Mouse (Mus musculus) frontal cortex, postnatal 14 days (tissue): ENCODE measurements at regions not wholly inside any gene's neighbourhood (a gene's known extent, or its start where the extent isn't known, plus 50 kb on each side); places are given as distances from the start of the nearest gene placed in this dataset.

Experiments
- DNase-seq, 2 experiments: peaks; one replicate each; pipeline ENCODE4 v3.0.0; 2022; ENCODE audit warnings: low spot score in 2 of 2

DNA sequence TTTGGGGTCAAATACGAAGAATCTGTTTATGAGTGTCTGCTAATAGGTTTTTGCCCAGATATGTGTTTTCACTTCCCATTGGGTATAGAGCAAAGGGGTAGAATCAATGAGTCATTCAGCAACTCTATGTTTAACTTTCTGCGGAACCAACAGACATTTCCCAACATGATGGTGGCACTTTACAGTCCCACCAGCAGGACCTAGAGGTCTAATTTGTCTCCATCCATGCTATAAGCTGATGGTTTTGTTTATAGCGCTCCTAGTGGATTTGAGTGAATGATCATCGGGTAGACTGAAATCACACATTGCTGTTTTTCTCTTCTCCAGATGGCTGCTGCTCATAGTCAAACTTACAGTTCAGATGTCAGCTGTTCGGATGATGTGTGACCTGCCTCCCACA lies 99.7 kb upstream of the Arid5b start:
- DNase-seq: no peak

DNA sequence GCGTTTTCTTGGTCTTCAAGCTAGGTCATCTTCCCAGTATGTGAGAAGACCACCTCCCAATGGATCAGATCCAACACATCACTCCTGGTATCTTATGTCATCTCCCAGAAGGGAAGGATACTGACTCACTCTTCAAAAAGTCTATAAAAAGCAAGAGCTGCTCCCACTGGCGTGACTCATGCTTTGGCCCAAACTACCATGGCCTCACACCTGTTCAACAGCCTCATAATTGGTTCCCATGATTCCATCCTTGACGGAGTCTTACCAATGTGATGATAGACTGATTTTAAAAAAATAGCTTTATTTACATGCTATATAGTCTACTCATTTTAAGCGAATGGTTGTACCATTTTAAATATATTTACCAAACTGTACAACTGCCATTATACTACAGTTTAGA lies 98.9 kb upstream of the Arid5b start:
- DNase-seq: no peak

DNA sequence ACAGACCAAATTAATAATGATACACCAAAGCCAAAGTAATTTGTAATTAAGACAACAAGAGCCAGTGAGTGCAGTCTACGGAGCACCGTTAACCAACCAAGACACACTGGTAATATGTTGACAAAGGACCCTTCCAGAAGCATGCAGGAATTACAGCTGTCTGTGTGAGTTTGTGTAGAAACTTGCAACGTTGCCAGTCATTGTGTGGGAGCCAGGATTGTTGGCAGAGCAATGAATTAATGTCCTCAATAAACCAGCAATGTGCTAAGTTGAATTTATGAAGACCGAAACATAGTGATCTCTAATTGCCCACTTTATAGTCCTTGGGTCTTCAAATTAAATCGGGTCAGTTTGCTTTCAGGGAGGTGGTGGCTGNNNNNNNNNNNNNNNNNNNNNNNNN lies 95.3 kb upstream of the Arid5b start:
- no peak for DNase-seq

DNA sequence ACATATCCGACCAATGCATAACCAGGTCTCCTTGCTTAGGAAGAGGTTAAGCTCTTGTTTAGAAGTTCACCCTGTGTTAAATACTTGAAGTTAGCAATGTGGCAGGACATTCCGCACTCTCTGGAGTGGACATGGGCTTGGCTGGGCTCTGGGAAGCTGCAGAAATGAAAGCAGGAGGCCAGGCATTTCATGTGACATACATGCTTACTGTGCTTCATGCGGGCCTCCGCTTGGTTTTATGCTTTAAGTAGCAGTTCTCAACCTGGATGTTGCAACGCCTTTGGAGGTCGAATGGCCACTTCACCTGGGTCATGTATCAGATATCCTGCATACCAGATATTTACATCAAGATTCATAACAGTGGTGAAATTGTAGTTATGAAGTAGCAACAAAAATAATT lies 93.2 kb upstream of the Arid5b start:
- DNase-seq: no peak

DNA sequence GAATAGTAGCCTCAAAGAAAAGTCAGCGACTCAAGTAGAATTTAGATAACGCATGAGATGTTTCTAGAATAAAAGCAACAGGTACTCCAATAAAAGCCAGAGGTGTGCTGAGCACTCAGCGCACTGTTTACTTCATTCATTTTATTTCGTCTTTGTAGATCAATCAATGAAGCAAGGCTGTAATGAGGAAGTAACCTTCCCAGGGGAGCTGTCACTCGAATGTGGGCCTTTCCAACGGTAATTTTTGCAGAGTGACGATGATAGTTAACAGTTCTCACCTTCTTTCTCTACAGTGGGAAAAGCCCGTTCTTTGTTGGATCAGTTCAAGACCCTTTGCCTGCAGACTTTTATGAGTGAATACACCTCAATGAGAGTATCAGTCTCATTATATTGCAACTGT lies 92.4 kb upstream of the Arid5b start:
- DNase-seq: no peak

DNA sequence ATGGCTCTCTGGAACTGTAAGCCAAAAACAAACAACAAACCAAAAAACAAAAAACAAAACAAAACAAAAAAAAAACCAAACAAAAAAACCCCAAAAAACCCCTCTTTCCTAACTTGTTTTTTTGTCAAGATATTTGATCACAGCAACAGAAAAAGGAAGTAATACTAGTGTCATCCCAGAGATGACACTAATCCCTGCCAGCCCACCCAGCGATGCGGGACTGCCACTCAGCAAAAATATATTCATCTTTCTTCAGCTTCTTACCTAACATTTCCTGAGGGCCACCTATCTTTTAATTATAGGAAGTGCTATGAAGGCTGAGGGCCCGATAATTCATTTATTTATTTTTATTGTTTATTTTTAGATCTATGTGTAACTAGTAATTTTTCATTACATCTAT lies 88.3 kb upstream of the Arid5b start:
- no peak for DNase-seq

DNA sequence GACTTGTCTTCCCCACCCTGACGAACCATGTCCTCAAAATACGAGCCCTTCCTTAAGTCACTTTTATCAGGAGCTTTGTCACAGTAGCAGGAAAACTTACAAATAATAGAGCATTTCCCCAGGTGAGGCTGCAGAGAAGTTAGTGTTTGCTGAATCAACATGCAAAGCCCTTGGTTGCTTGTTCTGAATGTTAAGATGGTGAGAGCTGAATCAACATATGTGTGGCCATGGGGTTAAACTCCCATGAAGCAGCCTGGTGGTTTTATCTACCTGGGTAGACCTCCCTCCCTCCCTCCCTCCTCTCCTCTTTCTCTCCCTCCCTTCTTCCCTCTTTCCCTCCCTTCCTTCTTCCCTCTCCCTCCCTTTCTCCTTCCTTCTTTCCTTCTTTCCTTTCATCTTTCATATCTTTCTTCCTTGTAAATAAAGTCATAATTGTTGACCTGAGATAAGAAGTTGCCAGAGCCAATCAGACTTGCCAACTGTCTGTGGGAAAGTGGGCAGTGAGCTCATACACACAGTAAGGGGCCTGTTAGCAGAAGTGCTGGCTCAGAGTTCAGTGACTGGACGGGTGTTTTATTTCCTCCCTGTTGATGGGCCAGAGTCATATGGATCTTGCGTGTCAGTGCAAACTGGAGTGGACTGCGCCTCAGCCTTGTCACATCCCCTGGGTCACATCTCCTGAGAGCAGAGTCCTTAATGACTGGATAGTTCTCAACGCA lies 82.4 kb upstream of the Arid5b start:
- no peak for DNase-seq

DNA sequence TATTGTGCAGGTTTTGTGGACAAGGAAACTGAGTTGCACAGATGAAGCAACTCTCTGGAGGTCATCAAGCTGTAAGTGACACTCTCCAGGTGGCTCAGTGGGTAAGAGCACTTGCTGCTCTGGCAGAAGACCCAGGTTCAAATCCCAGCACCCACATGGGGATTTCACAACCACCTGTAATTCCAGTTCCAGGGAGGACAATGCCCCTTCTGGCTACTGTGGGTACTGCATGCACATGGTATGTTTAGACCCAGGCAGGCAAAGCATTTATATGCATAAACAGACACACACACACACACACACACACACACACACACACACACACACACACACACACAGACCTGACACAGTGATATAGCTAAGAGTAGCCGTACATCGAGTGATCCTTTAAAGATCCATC lies 80.6 kb upstream of the Arid5b start:
- no peak for DNase-seq

DNA sequence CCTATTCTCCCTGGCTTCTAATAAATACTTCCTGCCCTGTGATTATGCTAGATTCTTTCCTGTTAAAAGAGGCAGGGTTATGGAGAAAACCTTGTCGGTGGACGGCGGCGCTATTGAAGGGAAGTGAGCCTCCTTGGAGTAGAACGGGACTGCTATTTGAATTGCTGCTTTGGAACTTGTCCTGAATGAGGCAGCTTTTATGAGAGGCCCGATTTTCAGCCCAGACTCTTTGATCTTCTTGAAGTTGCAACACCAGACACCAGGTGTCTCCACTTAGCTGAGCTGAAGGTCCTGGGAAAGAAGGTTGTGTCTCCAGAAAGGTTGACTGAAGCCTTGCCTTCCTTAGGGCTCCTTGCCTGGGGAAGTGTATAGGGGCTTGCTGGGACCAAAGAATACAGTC lies 78.4 kb upstream of the Arid5b start:
- peak in 1 of 2 experiments; percentile 9 for DNase-seq

DNA sequence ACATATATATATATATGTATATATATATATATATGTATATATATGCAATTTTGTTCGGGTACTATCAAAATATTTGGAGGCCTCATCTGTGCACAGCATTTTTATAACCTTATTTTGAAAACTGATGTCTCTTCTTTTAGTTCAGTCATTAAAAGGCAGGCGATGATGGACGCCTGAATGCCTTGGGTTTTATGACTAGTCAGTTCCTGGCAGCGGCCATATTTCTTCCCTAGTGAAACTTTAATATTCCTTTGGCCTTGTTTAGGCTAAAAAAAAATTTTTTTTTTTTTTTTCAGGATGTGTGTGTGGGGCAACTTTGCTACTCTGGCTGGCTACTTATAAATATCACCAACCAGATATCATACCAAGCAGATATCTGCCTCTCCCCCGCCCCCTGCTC lies 78.0 kb upstream of the Arid5b start:
- DNase-seq: no peak

DNA sequence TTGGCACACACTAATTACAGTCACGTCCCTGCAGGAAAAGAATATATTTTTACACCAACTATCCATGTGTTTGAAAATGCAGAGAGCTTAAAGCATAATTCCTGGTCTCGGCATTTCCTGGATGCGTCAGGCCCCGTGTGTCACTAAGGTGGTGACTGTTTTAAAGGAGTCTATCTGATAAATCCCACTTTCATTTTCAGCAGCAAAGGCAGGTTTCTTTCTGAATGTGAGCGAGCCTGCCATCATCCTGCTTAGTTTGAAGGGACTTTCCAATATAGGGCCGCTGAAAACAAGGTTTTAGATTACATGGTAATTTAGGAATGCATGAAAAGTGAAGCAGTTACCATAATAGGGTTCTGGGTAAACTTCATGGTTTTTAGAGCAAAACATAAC lies 77.5 kb upstream of the Arid5b start:
- DNase-seq: no peak

DNA sequence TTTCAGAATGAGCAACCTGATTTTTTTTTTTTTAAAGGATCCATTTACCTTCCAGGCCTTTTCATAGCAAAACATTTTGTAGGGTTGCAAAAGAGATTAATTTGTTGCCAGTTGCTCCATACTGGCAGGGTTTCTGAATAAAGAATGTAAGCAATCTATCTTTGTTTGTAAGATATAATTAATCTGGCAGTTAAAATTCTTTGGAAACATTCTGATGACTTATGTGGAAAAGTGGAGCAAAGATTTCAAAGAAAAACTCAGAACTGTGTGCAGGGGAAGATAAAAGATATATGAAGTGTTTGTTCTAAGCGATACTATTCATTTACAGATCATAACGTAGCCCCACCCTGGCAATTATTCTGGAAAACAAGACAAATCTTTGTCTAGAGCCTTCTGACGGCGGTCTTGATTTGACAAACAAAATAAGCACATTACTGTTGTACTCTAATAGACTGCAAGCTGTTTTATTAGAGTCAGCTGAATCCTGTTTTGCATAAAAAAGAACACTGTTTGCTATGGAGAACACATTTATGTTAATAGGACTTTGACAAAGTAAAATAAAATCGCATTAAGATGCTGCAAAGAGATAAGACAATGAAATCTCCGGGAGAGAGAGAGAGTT lies 77.0 kb upstream of the Arid5b start:
- no peak for DNase-seq

DNA sequence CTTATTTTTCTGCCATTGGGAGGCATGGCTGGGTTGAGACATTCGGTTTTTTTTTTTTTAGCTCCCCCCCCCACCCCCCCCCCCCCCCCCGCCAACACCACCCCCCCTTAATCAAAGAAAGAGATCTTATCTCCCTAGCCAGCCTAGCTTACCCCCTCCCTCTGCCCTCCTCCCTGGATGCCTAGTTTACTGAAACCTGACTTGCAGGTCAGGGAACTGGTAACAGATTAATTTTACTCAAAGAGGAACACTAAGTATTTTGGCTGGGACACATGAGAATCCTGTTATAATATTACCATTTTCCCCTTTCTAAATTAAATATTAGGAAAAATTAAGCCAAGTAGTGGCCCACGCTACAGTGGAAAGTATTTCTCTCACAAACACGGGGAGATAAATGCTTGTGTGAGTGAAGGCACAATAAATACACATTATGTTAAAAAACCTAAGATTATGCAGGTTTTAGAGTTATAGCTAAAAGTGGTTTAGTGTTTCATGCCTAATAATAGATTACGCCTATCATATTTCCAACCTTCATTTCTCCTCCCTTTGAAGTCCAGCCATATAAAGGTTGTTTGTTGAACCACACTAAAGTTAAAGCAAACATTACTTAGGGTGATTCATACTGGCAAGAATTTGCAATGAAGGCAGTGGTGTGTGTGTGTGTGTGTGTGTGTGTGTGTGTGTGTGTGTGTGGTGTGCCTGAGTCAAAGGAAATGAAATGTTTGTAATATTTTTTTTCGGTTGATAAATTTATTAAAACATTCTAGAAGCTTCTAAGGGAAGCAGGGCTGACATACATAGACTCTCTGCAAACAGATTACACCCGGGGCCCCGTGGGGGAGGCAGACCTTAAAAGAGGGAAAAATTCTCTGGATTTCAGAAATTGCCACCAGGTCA lies 76.0 kb upstream of the Arid5b start:
- DNase-seq: no peak

DNA sequence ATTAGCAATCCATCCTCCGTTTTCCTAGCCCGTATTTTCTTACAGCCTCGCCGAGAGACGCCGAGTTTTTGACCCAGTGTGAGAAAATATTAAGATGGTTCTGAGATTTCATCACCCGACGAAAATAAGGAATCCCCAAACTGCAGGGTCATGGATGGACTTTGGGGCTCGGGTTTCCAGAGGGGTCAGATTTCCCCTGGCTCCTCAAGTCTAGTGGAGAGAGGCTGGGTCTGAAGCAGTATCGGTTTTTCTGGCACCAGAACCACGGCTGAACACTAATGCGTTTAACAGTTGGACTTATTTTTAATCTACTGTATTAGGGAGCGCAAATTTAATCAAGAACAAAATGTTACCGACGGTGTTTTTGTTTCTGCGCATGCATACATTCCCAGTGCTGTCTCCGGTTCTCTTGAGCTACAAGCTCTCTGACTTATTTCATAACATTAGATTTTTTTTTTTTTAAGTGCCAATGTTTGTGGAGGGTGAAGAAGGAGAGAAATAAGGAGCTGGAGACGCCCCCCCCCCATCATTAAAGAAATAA lies 75.2 kb upstream of the Arid5b start:
- DNase-seq: no peak

DNA sequence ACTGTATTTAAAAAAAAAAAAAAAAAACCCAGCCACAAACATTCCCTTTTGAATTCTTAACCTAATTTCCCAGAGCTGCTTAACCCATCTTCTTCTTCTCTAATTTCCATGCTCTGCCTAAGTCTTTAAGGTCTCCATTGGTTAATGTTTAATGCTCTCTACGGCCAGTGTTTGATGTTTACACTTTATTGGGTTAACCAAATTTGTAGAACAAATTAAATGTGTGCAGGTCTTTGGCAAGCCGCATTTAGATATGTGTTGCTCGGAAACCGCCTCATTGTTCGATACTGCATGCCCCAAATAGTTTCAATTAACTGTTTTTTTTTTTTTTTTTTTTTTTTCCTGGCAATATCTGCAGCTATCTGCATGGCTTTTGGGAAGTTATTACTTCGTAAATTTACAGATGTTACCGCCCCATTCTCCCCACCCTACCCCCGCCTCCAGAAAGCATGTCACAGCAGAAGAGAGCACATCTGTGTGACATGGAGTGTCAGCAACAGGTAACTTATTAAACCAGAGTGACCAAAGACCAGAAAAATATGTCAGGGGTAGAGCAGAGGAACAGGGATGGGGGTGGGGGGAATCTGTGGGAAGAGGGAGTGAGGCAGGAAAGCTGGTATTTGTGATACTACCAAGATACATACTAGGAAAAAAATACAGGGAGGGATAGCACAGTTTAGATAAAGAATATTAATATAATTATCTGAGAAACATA lies 73.5 kb upstream of the Arid5b start:
- DNase-seq: no peak

DNA sequence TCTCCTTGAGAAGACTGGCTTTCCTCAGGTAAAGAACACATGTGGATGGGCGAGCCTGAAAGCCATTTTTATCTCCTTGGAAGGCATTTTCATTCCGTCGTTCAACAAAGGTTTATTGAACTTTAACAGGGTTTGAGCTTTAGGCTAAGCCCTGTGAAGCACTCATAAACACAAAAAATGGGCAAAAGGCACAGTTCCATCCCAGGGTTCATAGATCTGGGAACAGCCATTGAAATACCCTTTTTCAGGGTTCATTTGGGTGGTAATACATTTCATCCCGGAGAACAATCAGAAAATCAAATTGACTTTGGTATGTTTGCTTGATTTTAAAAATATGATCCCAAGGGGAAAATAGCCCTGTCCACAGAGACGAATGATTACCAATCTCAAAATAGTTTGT lies 72.9 kb upstream of the Arid5b start:
- DNase-seq: no peak

DNA sequence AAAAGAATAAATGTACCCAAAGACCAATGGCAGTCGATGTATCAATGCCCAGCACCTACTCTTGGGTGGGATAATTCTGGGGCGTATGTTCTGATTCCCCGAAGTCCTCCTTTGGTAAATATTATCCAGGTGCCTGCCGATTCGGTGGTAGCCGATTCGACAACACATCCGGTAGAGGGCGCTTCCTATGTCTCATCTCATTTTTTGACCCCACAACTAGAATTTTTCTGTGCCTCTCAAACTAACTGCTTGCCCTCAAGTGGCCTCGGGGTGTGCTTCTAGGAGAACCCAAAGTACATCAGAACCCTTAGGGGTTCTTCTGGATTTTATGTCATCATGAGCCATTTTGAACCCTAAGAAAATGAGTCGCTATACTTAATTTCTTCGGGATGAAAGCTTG lies 72.3 kb upstream of the Arid5b start:
- DNase-seq: no peak

DNA sequence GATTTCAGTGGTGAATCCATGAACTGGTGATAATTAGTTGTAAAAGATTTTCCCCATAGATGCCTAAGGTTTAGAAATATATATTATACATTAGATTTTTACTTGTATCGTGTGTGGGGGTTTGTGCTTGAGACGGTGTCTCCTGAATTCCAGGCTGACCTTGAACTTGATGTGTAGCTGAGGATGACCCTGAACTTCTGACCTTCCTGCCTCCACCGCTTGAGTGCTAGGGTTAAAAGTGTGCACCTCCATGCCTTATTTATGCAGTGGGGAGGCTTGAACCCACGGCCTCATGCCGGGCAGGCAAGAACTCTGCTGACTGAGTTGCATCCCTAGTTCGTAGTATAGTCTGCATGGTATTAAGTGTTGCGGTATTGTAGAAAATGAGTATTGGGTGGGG lies 69.3 kb upstream of the Arid5b start:
- no peak for DNase-seq

DNA sequence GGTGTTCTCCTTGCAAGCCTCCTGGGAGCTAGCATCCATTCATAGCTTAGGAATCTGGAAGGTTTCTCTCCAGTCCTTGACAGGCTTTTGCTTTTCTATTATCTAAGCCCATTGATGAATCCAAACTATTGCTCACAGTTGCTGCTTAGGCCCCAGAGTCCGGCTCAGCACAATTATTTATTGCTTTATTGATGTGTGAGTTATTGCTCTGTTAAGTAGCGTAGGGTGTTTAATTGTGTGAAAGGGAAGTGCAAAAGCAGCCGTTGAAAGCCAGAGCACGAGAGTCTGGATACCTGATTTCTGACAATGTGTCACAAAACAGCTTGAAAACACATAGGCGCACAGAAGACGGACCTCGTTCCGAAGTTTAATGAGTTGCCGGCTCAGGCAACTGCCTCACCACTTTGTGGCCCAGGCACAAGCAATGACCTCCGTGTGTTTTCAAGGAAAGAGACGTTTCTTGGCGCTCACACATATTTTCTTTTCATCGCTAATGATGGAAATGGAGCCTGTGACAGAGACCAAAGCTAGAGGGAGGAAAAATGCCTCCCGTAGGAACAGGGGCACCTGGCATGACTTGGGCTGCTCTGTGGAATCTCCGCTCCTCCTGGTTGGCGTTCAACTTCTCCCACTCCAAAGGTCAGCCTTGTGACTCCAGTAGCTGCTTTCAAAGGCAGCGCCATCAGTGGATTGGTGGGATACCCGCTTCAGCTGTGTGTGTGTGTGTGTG lies 66.6 kb upstream of the Arid5b start:
- no peak for DNase-seq

DNA sequence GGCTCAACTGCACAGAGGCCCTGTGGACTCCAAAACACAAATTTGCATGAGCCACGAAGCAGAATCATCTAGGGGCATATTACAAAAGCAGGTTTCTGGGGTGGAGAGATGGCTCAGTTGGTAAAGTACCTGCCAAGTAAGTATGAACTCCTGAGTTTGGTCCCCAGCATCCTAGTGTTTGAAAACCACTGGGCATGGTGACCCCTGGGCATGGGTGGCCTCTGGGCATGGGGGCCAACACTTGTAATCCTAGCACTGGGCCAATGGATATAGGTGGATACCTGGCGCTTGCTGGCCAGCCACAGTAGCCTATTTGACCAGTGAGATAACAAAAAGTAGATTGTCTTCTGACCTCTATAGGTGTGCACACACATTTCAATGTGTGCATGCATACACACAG lies 65.7 kb upstream of the Arid5b start:
- no peak for DNase-seq

DNA sequence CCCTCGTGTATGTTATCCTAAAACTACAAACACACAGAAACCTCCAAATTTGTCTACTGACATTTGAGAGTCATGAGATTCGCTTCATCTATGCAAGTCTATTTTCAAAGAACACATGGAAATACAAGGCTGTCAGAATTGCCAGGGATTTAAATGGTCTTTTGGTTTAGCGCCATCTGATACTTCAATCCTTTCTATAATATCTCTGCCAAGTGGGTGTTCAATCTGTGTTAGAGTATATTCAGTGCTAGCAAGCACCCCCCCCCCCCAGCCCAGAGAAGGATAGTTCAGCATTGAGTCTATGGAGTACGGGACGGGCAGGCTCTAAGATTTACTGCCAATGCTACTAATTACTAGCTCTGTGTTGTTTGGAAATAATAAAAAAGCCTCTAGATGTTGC lies 55.5 kb upstream of the Arid5b start:
- no peak for DNase-seq
